Mouse (Mus musculus) right cerebral cortex, postnatal 14 days (tissue): ENCODE data around the gene Slc25a47.
"Not testable (repeated sequence)": the region's sequence is repeated elsewhere in the genome, so short reads cannot be mapped to it uniquely, and the experiment has no call there.

Experiments used
- DNase-seq: peaks from one replicate; pipeline ENCODE4 v3.0.0; 2022

The Slc25a47 gene

GRCm38 (mm10) chr12:108826958-108827535 lies 8.8 kb upstream of the Slc25a47 start:
- DNase-seq, result no peak

GRCm38 (mm10) chr12:108827641-108828040 lies 8.2 kb upstream of the Slc25a47 start:
- no peak for DNase-seq

- no peak for DNase-seq
These were observed 6.2 kb upstream of the Slc25a47 start for GRCm38 (mm10) chr12:108829636-108830035.

GRCm38 (mm10) chr12:108830358-108830757 lies 5.5 kb upstream of the Slc25a47 start:
- no peak for DNase-seq

- DNase-seq, result no peak
These were observed 3.7 kb upstream of the Slc25a47 start for GRCm38 (mm10) chr12:108831966-108832643.

GRCm38 (mm10) chr12:108832851-108833250 lies 3.0 kb upstream of the Slc25a47 start:
- DNase-seq, result no peak

- no peak for DNase-seq
These were observed 2.4 kb upstream of the Slc25a47 start for GRCm38 (mm10) chr12:108833408-108833807.

- DNase-seq, result no peak
These were observed 1.5 kb upstream of the Slc25a47 start for GRCm38 (mm10) chr12:108834337-108834736.

GRCm38 (mm10) chr12:108834786-108835185 lies 1.1 kb upstream of the Slc25a47 start:
- no peak for DNase-seq

- DNase-seq, result no peak
These were observed 522 bp upstream of the Slc25a47 start for GRCm38 (mm10) chr12:108835208-108835839.

GRCm38 (mm10) chr12:108836722-108837121 lies 876 bp downstream of the Slc25a47 start:
- DNase-seq, result no peak

GRCm38 (mm10) chr12:108841181-108841580 lies 5.3 kb downstream of the Slc25a47 start:
- DNase-seq, result no peak

- DNase-seq, result no peak
These were observed 6.8 kb downstream of the Slc25a47 start for GRCm38 (mm10) chr12:108842663-108843062.

GRCm38 (mm10) chr12:108848033-108848432 lies 12.2 kb downstream of the Slc25a47 start:
- DNase-seq, result not testable (repeated sequence)

GRCm38 (mm10) chr12:108849488-108850022 lies 13.7 kb downstream of the Slc25a47 start:
- no peak for DNase-seq

GRCm38 (mm10) chr12:108850129-108850528 lies 14.3 kb downstream of the Slc25a47 start:
- DNase-seq, result no peak

GRCm38 (mm10) chr12:108850886-108851285 lies 15.0 kb downstream of the Slc25a47 start:
- DNase-seq, result no peak

- DNase-seq, result no peak
These were observed 17.0 kb downstream of the Slc25a47 start for GRCm38 (mm10) chr12:108852822-108853221.

GRCm38 (mm10) chr12:108855081-108855480 lies 19.2 kb downstream of the Slc25a47 start:
- no peak for DNase-seq

GRCm38 (mm10) chr12:108856186-108856585 lies 20.3 kb downstream of the Slc25a47 start:
- DNase-seq, result no peak

- no peak for DNase-seq
These were observed 21.3 kb downstream of the Slc25a47 start for GRCm38 (mm10) chr12:108857109-108857508.

- DNase-seq, result no peak
These were observed 21.8 kb downstream of the Slc25a47 start for GRCm38 (mm10) chr12:108857589-108858184.

- no peak for DNase-seq
These were observed 22.6 kb downstream of the Slc25a47 start for GRCm38 (mm10) chr12:108858486-108858885.
